Mouse (Mus musculus) ovary, postnatal 10 days (tissue): ENCODE measurements around the gene Nup62.

Experiments used
- DNase-seq: peaks from one replicate; pipeline ENCODE4 v3.0.0; 2022; ENCODE audit warnings: low spot score

Nup62 gene

GRCm38 (mm10) chr7:44849416-44850111 is 33.7 kb downstream of the Nup62 start:
- DNase-seq: peak; percentile 85

DNA sequence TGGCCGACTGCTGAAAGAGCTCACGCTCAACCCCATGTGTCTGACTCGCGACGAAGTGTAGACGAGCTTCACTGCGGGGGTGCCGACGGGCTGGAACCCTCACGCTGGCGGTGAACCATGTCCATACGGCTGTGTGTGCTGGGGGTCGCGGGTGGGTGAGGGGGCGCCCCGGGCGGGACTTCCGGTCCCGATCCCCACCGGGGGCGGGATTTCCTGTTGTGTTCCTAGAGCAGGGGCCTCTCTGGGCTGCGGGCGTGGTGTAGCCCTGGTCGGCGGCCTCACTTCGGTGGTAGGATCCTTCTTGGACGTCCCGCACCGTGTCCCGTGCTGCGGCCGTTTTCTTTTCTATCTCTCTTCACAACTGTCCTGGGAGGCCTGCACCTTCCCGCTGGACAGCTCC is 34.3 kb downstream of the Nup62 start:
- no peak for DNase-seq

- DNase-seq: no peak
Measured at GRCm38 (mm10) chr7:44850789-44851624, 35.1 kb downstream of the Nup62 start.

DNA sequence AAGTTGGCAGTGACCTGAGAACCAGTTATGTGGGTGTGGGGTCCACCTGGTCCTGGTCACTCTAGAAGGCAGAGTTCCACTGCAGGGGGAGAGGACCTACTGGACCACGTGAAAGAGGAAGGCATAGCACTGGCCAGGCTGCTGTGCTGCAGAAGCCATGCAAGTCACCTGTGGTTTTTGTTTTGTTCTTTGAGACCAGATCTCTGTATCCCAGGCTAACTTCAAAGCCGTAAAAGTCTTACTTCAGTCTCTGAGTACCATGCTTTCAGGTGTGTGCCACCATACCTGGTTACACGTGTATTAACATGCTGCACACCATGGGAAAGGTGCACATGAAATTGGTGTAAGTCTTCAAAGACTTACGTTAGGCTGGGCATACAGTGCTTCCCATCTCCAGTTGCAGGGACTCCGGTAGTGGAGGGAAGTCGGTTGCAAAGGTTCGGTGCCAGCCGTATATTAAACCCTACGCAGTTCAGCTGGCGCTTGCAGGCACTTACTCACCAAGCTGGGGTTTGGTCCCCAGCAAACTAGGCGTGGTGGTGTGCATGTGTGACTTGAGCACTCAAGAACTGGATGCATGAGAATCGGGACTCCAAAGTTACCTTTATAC is 35.8 kb downstream of the Nup62 start:
- DNase-seq: no peak

GRCm38 (mm10) chr7:44852259-44853027 is 36.6 kb downstream of the Nup62 start:
- DNase-seq: no peak

DNA sequence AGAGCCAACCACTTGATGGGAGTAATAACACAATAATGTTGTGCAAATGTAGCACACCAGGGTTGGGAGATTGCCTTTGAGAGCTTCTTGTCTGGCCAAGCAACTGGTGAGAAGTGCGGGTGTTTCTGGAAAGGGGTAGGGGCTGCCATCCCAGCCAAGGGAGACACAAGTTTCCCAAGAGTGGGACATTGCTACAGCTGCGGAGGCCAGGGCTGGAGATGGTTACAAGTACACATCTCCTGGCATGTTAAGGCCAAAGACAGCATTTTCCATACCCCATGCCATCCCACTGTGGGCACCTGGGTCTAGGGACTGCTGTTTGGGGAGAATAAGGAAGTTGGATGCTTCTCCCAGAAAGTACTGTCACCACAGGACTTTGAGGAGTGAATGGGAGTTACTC is 37.2 kb downstream of the Nup62 start:
- no peak for DNase-seq

DNA sequence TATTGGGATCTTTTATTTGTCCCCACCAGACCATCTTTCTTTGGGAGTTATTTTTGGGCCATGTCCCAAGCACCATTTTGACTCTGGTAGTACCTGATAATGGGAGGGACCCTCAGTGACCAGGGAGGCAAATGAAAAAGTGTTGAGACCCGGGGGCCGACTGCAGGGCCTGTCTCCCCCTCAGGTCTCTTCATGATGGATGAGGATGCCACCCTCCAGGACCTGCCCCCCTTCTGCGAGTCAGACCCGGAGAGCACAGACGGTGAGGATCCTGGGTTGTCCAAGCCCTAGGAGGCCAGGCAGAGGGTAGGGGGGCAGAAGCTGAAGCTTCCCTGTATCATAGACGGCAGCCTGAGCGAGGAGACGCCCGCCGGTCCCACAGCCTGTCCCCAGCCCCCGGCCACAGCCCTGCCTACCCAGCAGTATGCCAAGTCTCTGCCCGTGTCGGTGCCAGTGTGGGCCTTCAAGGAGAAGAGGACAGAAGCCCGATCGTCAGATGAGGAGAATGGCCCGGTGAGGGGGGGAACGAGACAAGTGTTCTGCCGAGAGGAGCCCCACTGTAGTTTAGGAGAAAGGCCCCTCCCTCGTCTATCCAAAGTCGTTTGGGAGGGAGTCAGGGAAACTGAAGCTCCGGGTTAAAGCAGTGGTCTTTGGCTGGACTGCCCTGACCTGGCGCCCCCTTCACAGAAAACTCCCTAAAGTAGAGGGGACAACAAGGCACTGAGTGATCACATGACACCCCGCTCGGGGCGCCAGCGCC is 37.9 kb downstream of the Nup62 start:
- no peak for DNase-seq

DNA sequence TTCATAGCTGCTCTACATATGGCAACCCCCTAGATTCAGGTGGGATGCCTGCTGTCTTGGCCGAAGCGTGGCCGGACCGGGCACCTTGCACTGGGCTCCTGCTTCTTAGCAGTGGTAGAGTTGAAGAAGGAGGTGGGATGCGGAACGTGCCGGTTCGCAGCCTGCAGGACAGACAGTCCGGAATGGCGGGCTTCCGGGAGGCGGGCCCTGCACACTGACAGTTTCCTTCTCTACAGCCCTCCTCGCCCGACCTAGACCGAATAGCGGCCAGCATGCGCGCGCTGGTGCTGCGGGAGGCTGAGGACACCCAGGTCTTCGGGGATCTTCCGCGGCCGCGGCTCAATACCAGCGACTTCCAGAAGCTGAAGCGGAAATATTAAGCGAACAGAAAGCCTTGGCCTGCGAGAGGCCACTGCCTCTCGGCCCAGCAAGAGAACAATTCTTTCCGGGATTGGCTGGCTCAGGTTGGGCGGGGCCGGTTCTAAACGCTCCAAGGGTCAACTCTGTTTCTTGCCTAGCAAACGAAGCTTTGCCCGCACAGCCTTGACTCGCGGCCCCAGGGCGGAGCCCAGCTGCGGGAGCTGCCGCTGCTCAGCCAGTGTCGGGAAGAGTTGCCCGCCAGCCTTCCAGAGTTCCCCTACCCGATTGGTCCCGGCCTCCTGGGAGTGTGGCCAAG is 38.6 kb downstream of the Nup62 start:
- DNase-seq: peak; percentile 81

GRCm38 (mm10) chr7:44855036-44855435 is 39.1 kb downstream of the Nup62 start:
- no peak for DNase-seq

- no peak for DNase-seq
Measured at GRCm38 (mm10) chr7:44856265-44856916, 40.5 kb downstream of the Nup62 start.

DNA sequence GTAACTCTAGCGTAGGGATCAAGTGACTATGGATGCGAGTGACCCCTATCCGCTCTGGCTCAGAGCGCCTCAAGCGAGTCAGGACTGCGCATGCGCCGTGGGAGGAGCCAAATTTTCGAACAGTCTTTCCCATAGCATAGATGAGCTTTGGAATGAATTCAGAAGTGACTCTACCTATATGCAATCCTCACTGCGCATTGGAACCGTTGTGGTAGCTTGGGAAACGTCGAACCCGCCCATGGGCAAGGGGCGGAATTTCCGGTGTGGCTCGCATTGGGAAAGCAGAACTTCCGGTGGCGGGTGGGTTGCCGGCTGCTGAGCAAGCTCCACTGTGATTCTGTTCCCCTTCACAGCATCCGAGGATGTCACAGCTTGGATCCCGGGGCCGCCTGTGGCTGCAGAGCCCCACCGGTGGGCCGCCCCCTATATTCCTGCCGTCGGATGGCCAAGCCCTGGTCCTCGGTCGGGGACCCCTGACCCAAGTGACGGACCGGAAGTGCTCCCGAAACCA is 41.2 kb downstream of the Nup62 start, which contains the start of gene Pnkp:
TSS of gene Pnkp (plus strand) at position 98 of the 511 bp plus-strand sequence.
- DNase-seq: peak; percentile 75

DNA sequence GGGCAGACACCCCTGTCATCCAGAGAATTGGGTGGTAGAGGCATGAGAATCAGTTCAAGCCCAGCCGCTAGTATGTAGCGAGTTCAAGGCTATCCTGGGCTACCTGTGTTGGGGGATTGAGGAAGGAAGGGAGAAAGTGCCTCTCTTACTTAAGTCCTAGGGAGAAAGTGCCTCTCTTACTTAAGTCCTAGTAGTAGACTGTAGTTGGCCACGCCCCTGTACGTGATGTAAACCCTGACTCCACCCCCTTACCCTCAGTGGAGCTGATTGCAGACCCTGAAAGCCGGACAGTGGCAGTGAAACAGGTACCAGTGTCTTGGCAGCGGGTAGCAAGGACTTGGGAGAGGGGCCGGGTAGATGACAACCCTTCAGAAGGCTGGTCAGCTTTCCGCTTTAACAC is 42.0 kb downstream of the Nup62 start:
- DNase-seq: no peak

DNA sequence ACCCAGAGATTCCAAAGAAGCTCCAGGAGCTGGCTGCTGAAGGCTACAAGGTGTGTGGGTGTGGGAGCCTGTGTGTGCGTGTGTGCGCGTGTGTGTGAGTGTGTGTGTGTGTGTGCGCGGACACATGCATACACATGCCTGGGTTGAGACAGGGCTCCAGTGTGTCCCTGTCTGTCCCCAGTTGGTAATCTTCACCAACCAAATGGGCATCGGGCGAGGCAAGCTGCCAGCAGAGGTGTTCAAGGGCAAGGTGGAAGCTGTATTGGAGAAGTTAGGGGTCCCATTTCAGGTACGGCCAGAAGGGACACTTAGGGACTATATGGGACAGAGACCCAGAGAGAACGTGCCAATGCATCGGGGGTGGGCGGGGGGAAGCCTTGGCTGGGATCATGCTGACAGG is 44.0 kb downstream of the Nup62 start:
- no peak for DNase-seq

GRCm38 (mm10) chr7:44860576-44861428 is 44.9 kb downstream of the Nup62 start:
- DNase-seq: no peak

- no peak for DNase-seq
Measured at GRCm38 (mm10) chr7:44861429-44861816, 45.5 kb downstream of the Nup62 start.

DNA sequence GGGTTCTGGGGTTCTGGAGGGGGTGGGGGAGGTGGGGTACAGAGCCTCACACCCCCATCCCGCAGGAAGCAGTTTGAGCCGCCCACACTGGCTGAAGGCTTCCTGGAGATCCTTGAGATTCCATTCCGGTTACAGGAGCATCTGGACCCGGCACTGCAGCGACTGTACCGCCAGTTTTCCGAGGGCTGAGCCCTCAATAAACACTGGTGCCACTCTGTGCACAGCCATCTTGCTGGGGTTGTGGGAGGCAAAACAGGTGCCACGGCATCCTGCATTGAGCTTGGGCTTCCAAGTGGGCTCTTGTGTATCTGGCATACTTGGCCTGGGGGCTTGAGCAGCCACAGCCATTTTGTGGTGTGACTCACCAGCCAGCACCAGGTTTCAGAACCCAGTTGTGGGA is 46.5 kb downstream of the Nup62 start:
- no peak for DNase-seq

GRCm38 (mm10) chr7:44863210-44863609 is 47.3 kb downstream of the Nup62 start:
- DNase-seq: no peak

- no peak for DNase-seq
Measured at GRCm38 (mm10) chr7:44863982-44864494, 48.1 kb downstream of the Nup62 start.
